Mouse (Mus musculus) forebrain, embryonic 11.5 days (tissue): ENCODE results near the gene Trim12a. TPM values are rescaled to one million over a fixed set of nuclear protein-coding genes. Genes with fewer than 3 reads are reported as not detected.
"Not testable (repeated sequence)": the region's sequence is repeated elsewhere in the genome, so short reads cannot be mapped to it uniquely, and the experiment has no call there.

Source experiments
- ATAC-seq: fragments of 200-750 bp; cut with Nextera tagmentation; replicated peaks from 2 replicates; pipeline ENCODE4 v1.8.0; 2017; ENCODE audit warnings: moderate TSS enrichment; ENCODE audit not compliant: low FRiP score
- DNase-seq: peaks from one replicate; pipeline ENCODE4 v3.0.0-alpha.2; 2017; ENCODE audit warnings: low spot score
- H3K27ac ChIP-seq: fragments of 300-500 bp; sonication (generic); 2 replicates; pipeline ENCODE4 v1.5.1; 2014; ENCODE audit warnings: low read depth, low read length
- H3K27me3 ChIP-seq: fragments of 300-500 bp; sonication (generic); 2 replicates; pipeline ENCODE4 v1.6.1; 2014; ENCODE audit warnings: mild to moderate bottlenecking, low read length, mixed read lengths; ENCODE audit not compliant: control insufficient read depth, insufficient read depth
- H3K36me3 ChIP-seq: fragments of 300-500 bp; sonication (generic); 2 replicates; pipeline ENCODE4 v1.6.1; 2014; ENCODE audit warnings: mild to moderate bottlenecking, low read length, moderate library complexity, mixed read lengths; ENCODE audit not compliant: control insufficient read depth, insufficient read depth
- H3K4me1 ChIP-seq: fragments of 300-500 bp; sonication (generic); replicated peaks from 2 replicates; pipeline ENCODE4 v1.6.1; 2014; ENCODE audit warnings: low read length, mixed read lengths; ENCODE audit not compliant: control insufficient read depth, insufficient read depth
- H3K4me2 ChIP-seq: fragments of 300-500 bp; sonication (generic); 2 replicates; pipeline ENCODE4 v1.6.1; 2014; ENCODE audit warnings: low read depth, mild to moderate bottlenecking, low read length, moderate library complexity, mixed read lengths; ENCODE audit not compliant: severe bottlenecking
- H3K4me3 ChIP-seq: fragments of 300-500 bp; sonication (generic); 2 replicates; pipeline ENCODE4 v1.5.1; 2014; ENCODE audit warnings: low read depth, low read length
- H3K9ac ChIP-seq: fragments of 300-500 bp; sonication (generic); 2 replicates; pipeline ENCODE4 v1.6.1; 2014; ENCODE audit warnings: low read length
- H3K9me3 ChIP-seq: fragments of 300-500 bp; sonication (generic); 2 replicates; pipeline ENCODE4 v1.6.1; 2016; ENCODE audit warnings: low read length, mixed read lengths; ENCODE audit not compliant: control insufficient read depth
- WGBS: fragments of 180-500 bp; shearing (Covaris S2); extraction: QIAGEN DNeasy Blood & Tissue Kit; methylation state at CpG from one replicate; pipeline ENCODE4 v1.1.7; 2014; 5-methylcytosine and 5-hydroxymethylcytosine counted together
- polyA plus RNA-seq: library from polyadenylated mRNA; unstranded; fragments of >200 nt; fragmentation: Nextera tagmentation; extraction: Ambion mirVana; gene quantifications from 2 replicates; pipeline ENCODE4 v1.2.1, GENCODE M21; 2014

Gene Trim12a
- polyA plus RNA-seq, result 1.5 and 1.7 TPM in 2 replicates

GRCm38 (mm10) chr7:104315369-104316080 is at the start of gene Trim12a:
TSS of gene Trim12a (minus strand) at chr7:104315466.
- 0 out of 2 replicates have a peak, but pooled peaks have one; percentile 49 for ATAC-seq
- Histone ChIP-seq H3K4me3 (peak within 1 kb of the TSS; percentile 0; the same call in 1 of the 2 replicates), H3K4me2 (peak within 1 kb of the TSS; percentile 6; the same call in 1 of the 2 replicates)
- not testable (repeated sequence) for H3K9ac ChIP-seq, H3K9me3 ChIP-seq, DNase-seq, H3K27me3 ChIP-seq, H3K4me1 ChIP-seq, H3K36me3 ChIP-seq, H3K27ac ChIP-seq
- WGBS, result 36% methylated on average over 4 of the region's 4 CpGs

GRCm38 (mm10) chr7:104353600-104353967 is 38.3 kb upstream of the Trim12a start:
- 75% methylated on average over 2 of the region's 2 CpGs for WGBS
- Histone ChIP-seq H3K4me2 (no peak overlapping the region), H3K27me3 (no peaks in the 10 kb centered on the region), H3K4me3 (no peak overlapping the region), H3K27ac (no peak overlapping the region), H3K9me3 (no peaks in the 10 kb centered on the region), H3K9ac (no peak overlapping the region), H3K4me1 (no peaks in the 10 kb centered on the region; the same call in 1 of the 2 replicates), H3K36me3 (no peaks in the 10 kb centered on the region)
- ATAC-seq (no peak), DNase-seq (no peak)

GRCm38 (mm10) chr7:104352717-104353599 is 37.7 kb upstream of the Trim12a start, which contains the start of gene Trim12c:
TSS of gene Trim12c (minus strand) at chr7:104353362.
- H3K4me1 ChIP-seq, result no peaks in the 10 kb centered on the region; the same call in 1 of the 2 replicates
- no peak within 1 kb of the TSS for H3K27ac ChIP-seq
- no peak within 1 kb of the TSS; the same call in 1 of the 2 replicates for H3K9ac ChIP-seq
- no peaks in the 10 kb centered on the region for H3K36me3 ChIP-seq
- no peaks in the 10 kb centered on the region for H3K9me3 ChIP-seq
- H3K27me3 ChIP-seq, result no peaks in the 10 kb centered on the region
- DNase-seq, result peak; percentile 71
- H3K4me3 ChIP-seq, result peak within 1 kb of the TSS; percentile 25; the same call in 1 of the 2 replicates
- 10% methylated on average over 14 of the region's 14 CpGs for WGBS
- ATAC-seq, result peak; percentile 97
- H3K4me2 ChIP-seq, result peak within 1 kb of the TSS; percentile 45

- DNase-seq, H3K4me1 ChIP-seq: not testable (repeated sequence)
- whole genome bisulfite sequencing, result 91% methylated on average over 4 of the region's 4 CpGs
These were observed 32.8 kb upstream of the Trim12a start for GRCm38 (mm10) chr7:104348043-104348442.

GRCm38 (mm10) chr7:104340744-104341143 is 25.5 kb upstream of the Trim12a start:
- H3K4me3 ChIP-seq, ATAC-seq, H3K27me3 ChIP-seq, DNase-seq, H3K9ac ChIP-seq, H3K4me1 ChIP-seq, H3K27ac ChIP-seq, H3K36me3 ChIP-seq, H3K4me2 ChIP-seq, H3K9me3 ChIP-seq: not testable (repeated sequence)
- WGBS, result 83% methylated on average over 2 of the region's 4 CpGs

More at GRCm38 (mm10) chr7:104348043-104348442, 32.8 kb upstream of the Trim12a start:
- H3K27me3 ChIP-seq, H3K4me2 ChIP-seq, H3K4me3 ChIP-seq, H3K27ac ChIP-seq, H3K9me3 ChIP-seq, H3K9ac ChIP-seq, ATAC-seq, H3K36me3 ChIP-seq: not testable (repeated sequence)

GRCm38 (mm10) chr7:104335547-104335946 is 20.3 kb upstream of the Trim12a start:
- DNase-seq, H3K4me1 ChIP-seq, H3K9me3 ChIP-seq, H3K27ac ChIP-seq, H3K36me3 ChIP-seq, ATAC-seq, H3K4me3 ChIP-seq, H3K4me2 ChIP-seq, H3K9ac ChIP-seq, H3K27me3 ChIP-seq: not testable (repeated sequence)
- WGBS, result 81% methylated on average over 3 of the region's 3 CpGs

GRCm38 (mm10) chr7:104329171-104329570 is 13.9 kb upstream of the Trim12a start, which contains the start of gene Trim34b:
TSS of gene Trim34b (plus strand) at chr7:104329471.
- not testable (repeated sequence) for H3K9ac ChIP-seq, H3K36me3 ChIP-seq, H3K4me1 ChIP-seq, DNase-seq, H3K9me3 ChIP-seq, ATAC-seq, H3K4me2 ChIP-seq, H3K27me3 ChIP-seq, H3K4me3 ChIP-seq, H3K27ac ChIP-seq
- 98% methylated on average over 2 of the region's 2 CpGs for WGBS

GRCm38 (mm10) chr7:104322028-104322427 is 6.8 kb upstream of the Trim12a start:
- ATAC-seq, result no peak
- WGBS, result 88% methylated on average over 9 of the region's 9 CpGs
- DNase-seq, result no peak

More at GRCm38 (mm10) chr7:104322028-104322427, 6.8 kb upstream of the Trim12a start:
- Histone ChIP-seq H3K9ac (no peak overlapping the region), H3K4me1 (no peaks in the 10 kb centered on the region), H3K36me3 (no peaks in the 10 kb centered on the region), H3K27ac (no peak overlapping the region), H3K4me2 (no peak overlapping the region), H3K27me3 (no peaks in the 10 kb centered on the region), H3K4me3 (no peak overlapping the region), H3K9me3 (no peaks in the 10 kb centered on the region)
